In genomic region chrX:48340441-48341049, GRCm38 (mm10) we compare ENCODE assay signal across 8 mouse cellular contexts. TPM values are rescaled to one million over a fixed set of nuclear protein-coding genes. Genes with fewer than 3 reads are reported as not detected.
A peak's percentile ranks its signal among the peaks of the same experiment; 100 is the strongest.
DNase-seq lines count a peak whose midpoint lies in the region; ATAC-seq and TF ChIP-seq lines count a peak whose summit lies in the region.

No protein-coding gene starts in this region.

- H3K4me2 ChIP-seq in forebrain, embryonic 15.5 days (replicated peaks) = peak overlapping the region; percentile 76
- H3K4me2 ChIP-seq in intestine, embryonic 14.5 days (ENCODE audit: low read length) = peak overlapping the region; percentile 54
- H3K4me2 ChIP-seq in liver, postnatal 0 days (ENCODE audit: low read depth, low read length) = peak overlapping the region; percentile 89

- no peak for TF ChIP-seq EP300 in liver, postnatal 0 days (IDR thresholded peaks at IDR 0.05; ENCODE audit: low read depth)

- WGBS in forebrain, embryonic 15.5 days = 10% methylated on average over 35 of the region's 35 CpGs
- WGBS in intestine, embryonic 14.5 days = 14% methylated on average over 35 of the region's 35 CpGs
- 11% methylated on average over 35 of the region's 35 CpGs for WGBS in liver, postnatal 0 days (ENCODE audit: insufficient replicate concordance)
- 12% methylated on average over 34 of the region's 35 CpGs for WGBS in small intestine, adult 2 months

- DNase-seq in lung, adult 18-20 months = peak; percentile 4 to 12
- DNase-seq in lung, postnatal 36 days = no peak
- peak; percentile 59 for DNase-seq in intestine, embryonic 14.5 days (ENCODE audit: low spot score)
- peak; percentile 33 for DNase-seq in liver, postnatal 0 days
- DNase-seq in left cerebral cortex, adult 11 months (ENCODE audit: low spot score) = no peak

- no peak for TF ChIP-seq CTCF in bone marrow macrophage, adult 2 months (IDR thresholded peaks at IDR 0.05; ENCODE audit: low read depth, low read length)
- no peak for TF ChIP-seq CTCF in liver, postnatal 0 days (IDR thresholded peaks at IDR 0.05; ENCODE audit: low read depth)
- TF ChIP-seq CTCF in small intestine, adult 2 months (IDR thresholded peaks at IDR 0.05; ENCODE audit: extremely low read depth, insufficient read length, insufficient replicate concordance, low read depth, low read length) = no peak

- no peak for TF ChIP-seq POLR2A in bone marrow macrophage, adult 2 months (IDR thresholded peaks at IDR 0.05; ENCODE audit: borderline replicate concordance, low read depth, low read length)
- TF ChIP-seq POLR2A in small intestine, adult 2 months (IDR thresholded peaks at IDR 0.05; ENCODE audit: low read depth, low read length) = no peak

- H3K9ac ChIP-seq in forebrain, embryonic 15.5 days (replicated peaks) = peak overlapping the region; percentile 47; the same call in 1 of the 2 replicates
- H3K9ac ChIP-seq in intestine, embryonic 14.5 days (ENCODE audit: low read length) = peak overlapping the region; percentile 58
- H3K9ac ChIP-seq in liver, postnatal 0 days (replicated peaks) = peak overlapping the region; percentile 59

- no peaks in the 10 kb centered on the region for H3K4me1 ChIP-seq in bone marrow macrophage, adult 2 months (ENCODE audit: control insufficient read depth, insufficient read depth, low read length)
- H3K4me1 ChIP-seq in forebrain, embryonic 15.5 days = peaks cover 12% of the 10 kb centered on the region
- H3K4me1 ChIP-seq in intestine, embryonic 14.5 days (replicated peaks; ENCODE audit: control insufficient read depth, insufficient read depth, low read length) = no peaks in the 10 kb centered on the region
- H3K4me1 ChIP-seq in liver, postnatal 0 days (ENCODE audit: insufficient read depth) = no peaks in the 10 kb centered on the region; the same call in none of the 2 replicates
- H3K4me1 ChIP-seq in small intestine, adult 2 months (ENCODE audit: control insufficient read depth, insufficient read depth, insufficient read length, low read length) = 0 out of 2 replicates have a peak, but pooled peaks cover 2% of the 10 kb centered on the region

- no peaks in the 10 kb centered on the region for H3K27me3 ChIP-seq in forebrain, embryonic 15.5 days
- no peaks in the 10 kb centered on the region for H3K27me3 ChIP-seq in intestine, embryonic 14.5 days (replicated peaks; ENCODE audit: control insufficient read depth, insufficient read depth, low read length)
- H3K27me3 ChIP-seq in liver, postnatal 0 days (ENCODE audit: insufficient read depth, low read length) = 0 out of 2 replicates have a peak, but pooled peaks cover 3% of the 10 kb centered on the region
- no peaks in the 10 kb centered on the region for H3K27me3 ChIP-seq in small intestine, adult 2 months (ENCODE audit: control insufficient read depth, insufficient read depth, low read length)

- no peaks in the 10 kb centered on the region for H3K36me3 ChIP-seq in forebrain, embryonic 15.5 days
- H3K36me3 ChIP-seq in intestine, embryonic 14.5 days (ENCODE audit: control insufficient read depth, insufficient read depth, low read length) = no peaks in the 10 kb centered on the region
- no peaks in the 10 kb centered on the region for H3K36me3 ChIP-seq in liver, postnatal 0 days (replicated peaks; ENCODE audit: insufficient read depth, low read length)
- no peaks in the 10 kb centered on the region for H3K36me3 ChIP-seq in small intestine, adult 2 months (ENCODE audit: control insufficient read depth, insufficient read depth, low read length)

- no peaks in the 10 kb centered on the region for H3K9me3 ChIP-seq in forebrain, embryonic 15.5 days
- no peaks in the 10 kb centered on the region for H3K9me3 ChIP-seq in intestine, embryonic 14.5 days (ENCODE audit: control insufficient read depth, low read length)
- H3K9me3 ChIP-seq in liver, postnatal 0 days (ENCODE audit: low read length) = no peaks in the 10 kb centered on the region

- peak overlapping the region; percentile 79 for H3K4me3 ChIP-seq in bone marrow macrophage, adult 2 months (ENCODE audit: insufficient read depth, low read length)
- peak overlapping the region; percentile 61 for H3K4me3 ChIP-seq in forebrain, embryonic 15.5 days
- peak overlapping the region; percentile 49 for H3K4me3 ChIP-seq in intestine, embryonic 14.5 days (ENCODE audit: low read depth, low read length)
- H3K4me3 ChIP-seq in liver, postnatal 0 days (ENCODE audit: low read depth, low read length) = peak overlapping the region; percentile 61
- peak overlapping the region; percentile 77 for H3K4me3 ChIP-seq in small intestine, adult 2 months (ENCODE audit: low read depth, low read length)

- no peak for ATAC-seq in forebrain, embryonic 15.5 days (replicated peaks)
- 0 out of 2 replicates have a peak, but pooled peaks have one; percentile 11 for ATAC-seq in intestine, embryonic 14.5 days (replicated peaks; ENCODE audit: low FRiP score, low TSS enrichment, low read depth)
- ATAC-seq in liver, postnatal 0 days = no peak

- no peak overlapping the region for H3K27ac ChIP-seq in bone marrow macrophage, adult 2 months (ENCODE audit: insufficient read depth, low read depth, low read length)
- no peak overlapping the region for H3K27ac ChIP-seq in forebrain, embryonic 15.5 days (replicated peaks)
- no peak overlapping the region for H3K27ac ChIP-seq in intestine, embryonic 14.5 days (ENCODE audit: low read depth)
- no peak overlapping the region; the same call in 1 of the 2 replicates for H3K27ac ChIP-seq in liver, postnatal 0 days (ENCODE audit: low read depth)
- no peak overlapping the region for H3K27ac ChIP-seq in small intestine, adult 2 months (ENCODE audit: insufficient read depth, low read depth, low read length)

RNA-seq across cellular contexts. Expression of gene Bcorl1, which starts 0.6 kb away (rescaled TPM):
- 9.6 TPM in 2 replicates for polyA plus RNA-seq in bone marrow macrophage, adult 2 months (2012; ENCODE audit: insufficient read depth, insufficient read length, missing spikeins)
- polyA plus RNA-seq in forebrain, embryonic 15.5 days (2015; fragmentation: Nextera tagmentation; extraction: Ambion mirVana) = 6.5 and 7.5 TPM in 2 replicates
- polyA plus RNA-seq in intestine, embryonic 14.5 days (2014; fragmentation: Nextera tagmentation; extraction: Ambion mirVana) = 7.6 and 7.7 TPM in 2 replicates
- polyA plus RNA-seq in liver, postnatal 0 days (2015; fragmentation: Nextera tagmentation; extraction: Ambion mirVana) = 1.5 TPM in 2 replicates
- 4.4 and 6.8 TPM in 2 replicates for polyA plus RNA-seq in small intestine, adult 2 months (2012; rRNA removed)

Comparison
In these comparisons a context has a peak if more than half of its experiments do, and no peak if none do; other contexts are left out.
1. DNase-seq: peak in lung, adult 18-20 months (2 of 2), intestine, embryonic 14.5 days (single experiment) and liver, postnatal 0 days (single experiment); none in lung, postnatal 36 days (single experiment) and left cerebral cortex, adult 11 months (single experiment).
2. Peak in every context shown above with its lines, with median percentiles within 50 percentile points of each other: H3K4me3 ChIP-seq, H3K4me2 ChIP-seq and H3K9ac ChIP-seq.